Mouse (Mus musculus) colon, adult 2 months (tissue): ENCODE data around the gene Srpk1. TPM values are rescaled to one million over a fixed set of nuclear protein-coding genes. Genes with fewer than 3 reads are reported as not detected.

Source experiments
- polyA plus RNA-seq: library from polyadenylated mRNA; depleted of rRNA; stranded (reverse); fragments of >200 nt; gene quantifications from 2 replicates; pipeline ENCODE4 v1.2.3, GENCODE M21; 2012; rRNA removed

Srpk1 gene
- polyA plus RNA-seq, result 15.2 and 19.0 TPM in 2 replicates

GRCm38 (mm10) chr17:28622300-28622759, at the start of gene Srpk1:
Gene Srpk1 (minus strand): TSS chr17:28622709.

GRCm38 (mm10) chr17:28575244-28576125, 47.0 kb downstream of the Srpk1 start, which contains the start of gene Lhfpl5:
Gene Lhfpl5 (plus strand): TSS chr17:28575641.

GRCm38 (mm10) chr17:28560598-28560997, 61.9 kb downstream of the Srpk1 start, which contains the start of gene Clps:
Gene Clps (minus strand): TSS chr17:28560766.

GRCm38 (mm10) chr17:28549111-28549510, 73.4 kb downstream of the Srpk1 start, which contains the start of gene Clpsl2:
Gene Clpsl2 (plus strand): TSS chr17:28549411.

Other genes starting within 250 kb of the Srpk1 start
- gene Fkbp5, start 105.2 kb downstream of the Srpk1 start, polyA plus RNA-seq, result 48.6 and 72.9 TPM in 2 replicates
- not detected in 2 replicates for gene Armc12, start 91.9 kb downstream of the Srpk1 start, polyA plus RNA-seq
- not detected in 2 replicates for gene Clpsl2, start 73.3 kb downstream of the Srpk1 start, polyA plus RNA-seq
- 161 and 4,635 TPM in 2 replicates for gene Clps, start 61.9 kb downstream of the Srpk1 start, polyA plus RNA-seq
- gene Lhfpl5, start 47.1 kb downstream of the Srpk1 start, polyA plus RNA-seq, result 1.3 and 1.5 TPM in 2 replicates
- 0.38 and 0.73 TPM in 2 replicates for gene Slc26a8, start 67.5 kb upstream of the Srpk1 start, polyA plus RNA-seq
- 61.2 and 72.0 TPM in 2 replicates for gene Mapk14, start 68.6 kb upstream of the Srpk1 start, polyA plus RNA-seq
- 0.66 TPM in 1 of 2 replicates, not detected in the other for gene AC170998.1, start 103.4 kb upstream of the Srpk1 start, polyA plus RNA-seq
- gene Mapk13, start 146.6 kb upstream of the Srpk1 start, polyA plus RNA-seq, result 225 and 282 TPM in 2 replicates
- gene Brpf3, start 178.4 kb upstream of the Srpk1 start, polyA plus RNA-seq, result 98.6 and 106 TPM in 2 replicates
- gene Pnpla1, start 235.7 kb upstream of the Srpk1 start, polyA plus RNA-seq, result 1.2 and 2.4 TPM in 2 replicates